Mouse (Mus musculus) hindbrain, postnatal 0 days (tissue): ENCODE data around the gene B3gnt8. TPM values are rescaled to one million over a fixed set of nuclear protein-coding genes. Genes with fewer than 3 reads are reported as not detected.

ENCODE experiments used
- ATAC-seq: fragments of 200-750 bp; cut with Nextera tagmentation; 2 replicates; pipeline ENCODE4 v1.8.0; 2017; ENCODE audit warnings: mild to moderate bottlenecking, moderate TSS enrichment, moderate library complexity
- DNase-seq: peaks from one replicate; pipeline ENCODE4 v3.0.0-alpha.2; 2015; ENCODE audit warnings: low spot score
- H3K27ac ChIP-seq: fragments of 300-500 bp; sonication (generic); 2 replicates; pipeline ENCODE4 v1.5.1; 2014; ENCODE audit warnings: mild to moderate bottlenecking
- H3K27me3 ChIP-seq: fragments of 300-500 bp; sonication (generic); 2 replicates; pipeline ENCODE4 v1.6.1; 2014; ENCODE audit warnings: low read length, mixed read lengths; ENCODE audit not compliant: insufficient read depth
- H3K36me3 ChIP-seq: fragments of 300-500 bp; sonication (generic); 2 replicates; pipeline ENCODE4 v1.6.1; 2014; ENCODE audit warnings: low read length, mixed read lengths; ENCODE audit not compliant: insufficient read depth
- H3K4me1 ChIP-seq: fragments of 300-500 bp; sonication (generic); 2 replicates; pipeline ENCODE4 v1.6.1; 2014; ENCODE audit warnings: antibody characterized with exemption, low read length, mixed read lengths; ENCODE audit not compliant: insufficient read depth
- H3K4me2 ChIP-seq: fragments of 300-500 bp; sonication (generic); 2 replicates; pipeline ENCODE4 v1.6.1; 2014; ENCODE audit warnings: low read depth, mild to moderate bottlenecking, low read length, moderate library complexity, mixed read lengths
- H3K4me3 ChIP-seq: fragments of 300-500 bp; sonication (generic); 2 replicates; pipeline ENCODE4 v1.5.1; 2014; ENCODE audit warnings: low read length
- H3K9ac ChIP-seq: fragments of 300-500 bp; sonication (generic); replicated peaks from 2 replicates; pipeline ENCODE4 v1.6.1; 2014; ENCODE audit warnings: mild to moderate bottlenecking, low read length, moderate library complexity, mixed read lengths
- H3K9me3 ChIP-seq: fragments of 300-500 bp; sonication (generic); 2 replicates; pipeline ENCODE4 v1.6.1; 2016; ENCODE audit warnings: low read length, mixed read lengths
- CTCF ChIP-seq: IDR thresholded peaks from 2 replicates; pipeline ENCODE4 v1.5.1; 2016; ENCODE audit warnings: antibody characterized with exemption, control low read depth, low read depth
- WGBS: fragments of 180-500 bp; shearing (Covaris S2); extraction: QIAGEN DNeasy Blood & Tissue Kit; methylation state at CpG from one replicate; pipeline ENCODE4 v1.1.7; 2014; 5-methylcytosine and 5-hydroxymethylcytosine counted together
- polyA plus RNA-seq: library from polyadenylated mRNA; unstranded; fragments of >200 nt; fragmentation: Nextera tagmentation; extraction: Ambion mirVana; gene quantifications from 2 replicates; pipeline ENCODE4 v1.2.1, GENCODE M21; 2015
- total RNA-seq: library from RNA; depleted of rRNA; stranded (reverse); fragments of >200 nt; gene quantifications from 2 replicates; pipeline ENCODE4 v1.2.3, GENCODE M21; 2014; rRNA removed

B3gnt8 gene
- total and polyA plus RNA-seq, 2 experiments from 2014 or later: 1.1 to 1.2 TPM

DNA sequence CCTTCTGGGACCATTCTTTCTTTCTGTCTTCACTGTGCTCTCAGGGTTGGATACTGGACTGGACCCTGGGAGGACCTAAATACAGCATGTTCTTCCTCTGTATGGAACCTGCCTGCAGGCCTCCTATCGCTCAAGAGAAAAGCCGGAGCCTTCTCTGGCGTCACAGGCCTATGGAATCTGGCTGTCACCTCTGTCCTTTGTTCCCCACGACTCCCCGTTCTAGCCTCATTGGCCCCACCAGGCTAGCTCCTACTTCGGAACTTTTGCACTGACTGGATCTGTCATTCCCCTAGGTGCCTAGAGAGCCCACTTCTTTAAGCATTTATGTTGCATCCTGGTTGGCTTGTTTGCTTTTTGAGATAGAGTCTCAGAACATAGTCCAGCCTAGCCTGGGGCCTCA, 58.2 kb downstream of the B3gnt8 start:
- H3K9ac ChIP-seq: no peak overlapping the region
- ATAC-seq (no peak), DNase-seq (no peak)
- peaks cover 31% of the 10 kb centered on the region for H3K27me3 ChIP-seq
- no peaks in the 10 kb centered on the region for H3K36me3 ChIP-seq
- peaks cover 11% of the 10 kb centered on the region; the same call in 1 of the 2 replicates for H3K4me1 ChIP-seq
- H3K4me2 ChIP-seq: no peak overlapping the region
- no peak for TF ChIP-seq CTCF
- no peak overlapping the region for H3K27ac ChIP-seq
- no peak overlapping the region for H3K4me3 ChIP-seq
- 85% methylated on average over 6 of the region's 6 CpGs for WGBS
- H3K9me3 ChIP-seq: no peaks in the 10 kb centered on the region

Other genes starting within 250 kb of the B3gnt8 start
- gene Lipe, start 227.9 kb upstream of the B3gnt8 start, total RNA-seq: 9.6 and 18.7 TPM in 2 replicates
- gene Lipe, start 227.9 kb upstream of the B3gnt8 start, polyA plus RNA-seq: 7.8 and 9.1 TPM in 2 replicates
- not detected in 2 replicates for gene Cxcl17, start 213.8 kb upstream of the B3gnt8 start, total RNA-seq
- gene Cxcl17, start 213.8 kb upstream of the B3gnt8 start, polyA plus RNA-seq: 0.66 and 0.82 TPM in 2 replicates
- 0.32 and 1.2 TPM in 2 replicates for gene Ceacam1, start 149.1 kb upstream of the B3gnt8 start, total RNA-seq
- gene Ceacam1, start 149.1 kb upstream of the B3gnt8 start, polyA plus RNA-seq: 0.93 and 1.2 TPM in 2 replicates
- not detected in 2 replicates for gene Ceacam2, start 86.8 kb upstream of the B3gnt8 start, total RNA-seq
- not detected in 2 replicates for gene Ceacam2, start 86.8 kb upstream of the B3gnt8 start, polyA plus RNA-seq
- gene Erich4, start 10.8 kb upstream of the B3gnt8 start, total RNA-seq: not detected in 2 replicates
- gene Erich4, start 10.8 kb upstream of the B3gnt8 start, polyA plus RNA-seq: not detected in 2 replicates
- 50.5 and 54.8 TPM in 2 replicates for gene Dmac2, start 7.2 kb upstream of the B3gnt8 start, total RNA-seq
- gene Dmac2, start 7.2 kb upstream of the B3gnt8 start, polyA plus RNA-seq: 46.7 and 48.7 TPM in 2 replicates
- 88.5 and 96.0 TPM in 2 replicates for gene Bckdha, start 32.3 kb downstream of the B3gnt8 start, total RNA-seq
- gene Bckdha, start 32.3 kb downstream of the B3gnt8 start, polyA plus RNA-seq: 56.1 and 60.4 TPM in 2 replicates
- gene Exosc5, start 32.5 kb downstream of the B3gnt8 start, total RNA-seq: 27.9 and 33.9 TPM in 2 replicates
- gene Exosc5, start 32.5 kb downstream of the B3gnt8 start, polyA plus RNA-seq: 36.5 and 39.2 TPM in 2 replicates
- gene Tmem91, start 48.5 kb downstream of the B3gnt8 start, total RNA-seq: 62.1 and 115 TPM in 2 replicates
- gene Tmem91, start 48.5 kb downstream of the B3gnt8 start, polyA plus RNA-seq: 182 and 185 TPM in 2 replicates
- gene B9d2, start 54.1 kb downstream of the B3gnt8 start, total RNA-seq: 29.5 and 51.3 TPM in 2 replicates
- gene B9d2, start 54.1 kb downstream of the B3gnt8 start, polyA plus RNA-seq: 50.8 and 55.6 TPM in 2 replicates
- gene Tgfb1, start 60.3 kb downstream of the B3gnt8 start, total RNA-seq: 2.3 and 2.4 TPM in 2 replicates
- gene Tgfb1, start 60.3 kb downstream of the B3gnt8 start, polyA plus RNA-seq: 0.76 and 0.98 TPM in 2 replicates
- gene Ccdc97, start 92.4 kb downstream of the B3gnt8 start, total RNA-seq: 41.2 and 43.1 TPM in 2 replicates
- gene Ccdc97, start 92.4 kb downstream of the B3gnt8 start, polyA plus RNA-seq: 23.1 and 26.6 TPM in 2 replicates
- gene Hnrnpul1, start 128.1 kb downstream of the B3gnt8 start, total RNA-seq: 116 and 128 TPM in 2 replicates
- gene Hnrnpul1, start 128.1 kb downstream of the B3gnt8 start, polyA plus RNA-seq: 43.4 and 44.6 TPM in 2 replicates
- gene Axl, start 162.1 kb downstream of the B3gnt8 start, total RNA-seq: 41.7 and 44.3 TPM in 2 replicates
- gene Axl, start 162.1 kb downstream of the B3gnt8 start, polyA plus RNA-seq: 24.5 and 26.8 TPM in 2 replicates
- gene Cyp2s1, start 190.3 kb downstream of the B3gnt8 start, total RNA-seq: 3.8 and 4.4 TPM in 2 replicates
- 3.5 and 4.3 TPM in 2 replicates for gene Cyp2s1, start 190.3 kb downstream of the B3gnt8 start, polyA plus RNA-seq